ENCODE assay signal across 10 mouse cellular contexts in the genomic region with DNA sequence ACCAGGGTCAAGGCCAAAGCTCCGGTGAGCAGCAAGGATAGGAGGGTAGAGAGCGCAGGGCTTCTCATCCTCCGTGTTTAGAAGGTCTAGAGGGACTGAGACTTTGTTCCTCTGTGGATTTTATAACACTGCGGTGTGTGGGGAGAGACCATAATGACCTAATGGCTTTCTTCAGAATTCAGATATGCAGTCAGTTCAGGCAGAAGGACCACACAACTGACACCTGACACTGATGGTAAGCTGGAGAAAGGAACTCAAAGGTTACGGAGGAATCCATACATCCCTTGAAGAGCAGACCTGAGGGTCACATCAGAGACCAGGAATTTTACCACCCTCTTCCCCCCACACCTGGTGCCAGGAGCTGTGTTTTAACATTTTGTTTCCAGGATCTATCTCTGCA. TPM values are rescaled to one million over a fixed set of nuclear protein-coding genes. Genes with fewer than 3 reads are reported as not detected.
DNase-seq lines count a peak whose midpoint lies in the region; ATAC-seq and TF ChIP-seq lines count a peak whose summit lies in the region.
"Had no signal": no experiment of that assay in that cellular context is flagged by ENCODE, and none has a peak within 500 bp of the region (broad histone marks: within the 10 kb centered on the region; RNA-seq: fewer than 3 reads in every experiment).

A gene (minus strand): TSS at position 101 of the 400 bp plus-strand sequence.

- no peak for DNase-seq in heart, postnatal 25 days (ENCODE audit: low spot score)
- no peak for DNase-seq in forebrain, embryonic 14.5 days (ENCODE audit: low spot score)
- DNase-seq in midbrain, embryonic 10.5 days (ENCODE audit: low spot score): no peak
- no peak for DNase-seq in layer of hippocampus, postnatal 36 days
- DNase-seq in embryo, embryonic 11 days: no peak
- DNase-seq in layer of hippocampus, adult 18-20 months (ENCODE audit: low spot score in 2 of 2): no peak
- DNase-seq: thymus, postnatal 4 days had no signal

- peaks cover 17% of the 10 kb centered on the region for H3K27me3 ChIP-seq in heart, embryonic 16.5 days (ENCODE audit: control insufficient read depth, insufficient read depth, low read length)
- no peaks in the 10 kb centered on the region for H3K27me3 ChIP-seq in ES-Bruce4 (ENCODE audit: control insufficient read depth, insufficient read depth, low read length, poor library complexity, severe bottlenecking)
- peaks cover 17% of the 10 kb centered on the region for H3K27me3 ChIP-seq in forebrain, embryonic 14.5 days (replicated peaks; ENCODE audit: control insufficient read depth, insufficient read depth, low read length)
- peaks cover 58% of the 10 kb centered on the region for H3K27me3 ChIP-seq in midbrain, embryonic 10.5 days (ENCODE audit: low read depth, poor library complexity, severe bottlenecking)

- peaks cover 4% of the 10 kb centered on the region; the same call in 1 of the 2 replicates for H3K4me1 ChIP-seq in heart, embryonic 16.5 days (ENCODE audit: control insufficient read depth, insufficient read depth, low read length)
- H3K4me1 ChIP-seq in ES-Bruce4 (ENCODE audit: control insufficient read depth, insufficient read depth, low read length): peaks cover 5% of the 10 kb centered on the region
- no peaks in the 10 kb centered on the region for H3K4me1 ChIP-seq in forebrain, embryonic 14.5 days (ENCODE audit: control insufficient read depth, insufficient read depth, low read length)
- peaks cover 6% of the 10 kb centered on the region; the same call in 1 of the 2 replicates for H3K4me1 ChIP-seq in midbrain, embryonic 10.5 days

- H3K4me2 ChIP-seq in heart, embryonic 16.5 days (ENCODE audit: low read depth, low read length): peak within 1 kb of the TSS; percentile 56
- H3K4me2 ChIP-seq in forebrain, embryonic 14.5 days (ENCODE audit: low read length): 0 out of 2 replicates have a peak within 1 kb of the TSS, but pooled peaks have one; percentile 12

- no peaks in the 10 kb centered on the region for H3K9me3 ChIP-seq in heart, embryonic 16.5 days (replicated peaks; ENCODE audit: control insufficient read depth, low read length)
- no peaks in the 10 kb centered on the region for H3K9me3 ChIP-seq in ES-Bruce4 (replicated peaks; ENCODE audit: control insufficient read depth, insufficient read depth, low read length, poor library complexity, severe bottlenecking)
- no peaks in the 10 kb centered on the region for H3K9me3 ChIP-seq in forebrain, embryonic 14.5 days (replicated peaks; ENCODE audit: control insufficient read depth, low read length)
- H3K9me3 ChIP-seq in midbrain, embryonic 10.5 days (replicated peaks): no peaks in the 10 kb centered on the region

- no peak within 1 kb of the TSS for H3K27ac ChIP-seq in heart, embryonic 16.5 days (ENCODE audit: low read length)
- peak within 1 kb of the TSS; percentile 64 for H3K27ac ChIP-seq in ES-Bruce4 (ENCODE audit: insufficient read depth, low read length)
- H3K27ac ChIP-seq in forebrain, embryonic 14.5 days (ENCODE audit: low read depth, low read length): no peak within 1 kb of the TSS
- no peak within 1 kb of the TSS for H3K27ac ChIP-seq in midbrain, embryonic 10.5 days (replicated peaks)

- H3K36me3 ChIP-seq in heart, embryonic 16.5 days (ENCODE audit: control insufficient read depth, insufficient read depth): no peaks in the 10 kb centered on the region
- H3K36me3 ChIP-seq in ES-Bruce4 (ENCODE audit: control insufficient read depth, insufficient read depth, low read length, poor library complexity, severe bottlenecking): no peaks in the 10 kb centered on the region
- H3K36me3 ChIP-seq in forebrain, embryonic 14.5 days (ENCODE audit: control insufficient read depth, insufficient read depth, low read length): no peaks in the 10 kb centered on the region
- H3K36me3 ChIP-seq in midbrain, embryonic 10.5 days: no peaks in the 10 kb centered on the region

- no peak within 1 kb of the TSS for H3K9ac ChIP-seq in heart, embryonic 16.5 days (ENCODE audit: low read length)
- H3K9ac ChIP-seq in ES-Bruce4 (ENCODE audit: low read depth, poor library complexity, severe bottlenecking): peak within 1 kb of the TSS; percentile 60
- 0 out of 2 replicates have a peak within 1 kb of the TSS, but pooled peaks have one; percentile 8 for H3K9ac ChIP-seq in forebrain, embryonic 14.5 days (ENCODE audit: low read length)

- no peak for TF ChIP-seq EP300 in ES-Bruce4 (IDR thresholded peaks at IDR 0.05; ENCODE audit: insufficient read depth, low read depth, low read length)

- no peak for ATAC-seq in heart, embryonic 16.5 days (replicated peaks; ENCODE audit: extremely low read depth, insufficient read depth, low FRiP score)
- no peak for ATAC-seq in forebrain, embryonic 14.5 days

- intact Hi-C loops in heart, postnatal 25 days (cut with DNase I): no loop called here

- TF ChIP-seq CTCF in ES-Bruce4 (IDR thresholded peaks at IDR 0.05; ENCODE audit: low read depth, low read length): no peak

- 32% methylated on average over 5 of the region's 5 CpGs for WGBS in heart, embryonic 16.5 days
- WGBS in forebrain, embryonic 14.5 days: 27% methylated on average over 5 of the region's 5 CpGs
- WGBS in midbrain, embryonic 10.5 days: 18% methylated on average over 5 of the region's 5 CpGs

- H3K4me3 ChIP-seq in heart, embryonic 16.5 days (ENCODE audit: low read length): peak within 1 kb of the TSS; percentile 37
- peak within 1 kb of the TSS; percentile 76 for H3K4me3 ChIP-seq in ES-Bruce4 (ENCODE audit: low read depth, low read length)
- H3K4me3 ChIP-seq in forebrain, embryonic 14.5 days (ENCODE audit: low read depth, low read length): no peak within 1 kb of the TSS
- H3K4me3 ChIP-seq in midbrain, embryonic 10.5 days: peak within 1 kb of the TSS; percentile 28

- TF ChIP-seq POLR2A in ES-Bruce4 (IDR thresholded peaks at IDR 0.05; ENCODE audit: insufficient read depth, low read length): no peak

RNA-seq across cellular contexts. Expression of the gene that starts here (rescaled TPM):
- 0.30 and 0.37 TPM in 2 replicates for polyA plus RNA-seq in heart, embryonic 16.5 days (2015; fragmentation: Nextera tagmentation; extraction: Ambion mirVana)
- total RNA-seq in heart, postnatal 25 days (2021): not detected
- polyA plus RNA-seq in ES-Bruce4 (2011; ENCODE audit: insufficient read depth, insufficient read length, low read depth, missing spikeins): 12.6 and 13.2 TPM in 2 replicates
- polyA plus RNA-seq in forebrain, embryonic 14.5 days (2014; fragmentation: Nextera tagmentation; extraction: Ambion mirVana): 0.77 and 1.0 TPM in 2 replicates
- 0.83 and 1.2 TPM in 2 replicates for polyA plus RNA-seq in midbrain, embryonic 10.5 days (2016; fragmentation: Nextera tagmentation; extraction: Ambion mirVana)
- 1 to 10 TPM in 1 of 2 experiments, under 1 TPM in 1; 1.00 to 1.1 TPM for total RNA-seq in layer of hippocampus, postnatal 36 days (2021)
- under 1 TPM; 0.87 to 0.96 TPM for total RNA-seq in layer of hippocampus, adult 18-20 months (2021)
- total RNA-seq: hematopoietic stem cell, adult 5-6 weeks had no signal
